Mouse (Mus musculus): ENCODE data around the gene Ltbp4. TPM values are rescaled to one million over a fixed set of nuclear protein-coding genes. Genes with fewer than 3 reads are reported as not detected.
A peak's percentile ranks its signal among the peaks of the same experiment; 100 is the strongest.

Gene Ltbp4
- polyA plus RNA-seq, 1 experiment from 2014 or later, result 10.2 TPM

DNA sequence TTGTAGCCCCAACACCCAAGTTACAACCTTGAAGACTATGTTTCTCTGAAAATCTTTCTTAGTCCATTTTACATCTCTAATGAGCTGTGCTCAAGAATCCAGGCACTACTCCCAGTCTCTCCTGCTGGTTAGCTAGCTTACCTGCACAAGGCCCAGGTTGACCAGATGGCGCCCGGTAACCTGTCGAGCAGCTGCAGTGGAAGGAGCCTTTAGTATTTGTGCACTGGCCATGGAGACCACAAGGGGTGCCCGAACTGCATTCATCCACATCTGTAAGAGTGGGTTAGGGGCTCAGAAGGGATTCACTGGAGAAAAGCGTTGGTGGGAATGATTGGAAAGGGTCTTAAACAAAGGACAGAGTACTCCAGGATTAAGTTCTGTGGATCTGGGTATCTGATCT, 14.5 kb downstream of the Ltbp4 start:
- Histone ChIP-seq H3K4me3 (no peak overlapping the region), H3K36me3 (no peaks in the 10 kb centered on the region), H3K4me1 (peaks cover 17% of the 10 kb centered on the region), H3K9me3 (no peaks in the 10 kb centered on the region), H3K27ac (replicated peaks) (no peak overlapping the region), H3K9ac (replicated peaks) (no peak overlapping the region), H3K27me3 (peaks cover 62% of the 10 kb centered on the region), H3K4me2 (replicated peaks) (no peak overlapping the region)
- ATAC-seq (ENCODE audit: low FRiP score, low read depth), result no peak
- 87% methylated on average over 5 of the region's 5 CpGs for WGBS

DNA sequence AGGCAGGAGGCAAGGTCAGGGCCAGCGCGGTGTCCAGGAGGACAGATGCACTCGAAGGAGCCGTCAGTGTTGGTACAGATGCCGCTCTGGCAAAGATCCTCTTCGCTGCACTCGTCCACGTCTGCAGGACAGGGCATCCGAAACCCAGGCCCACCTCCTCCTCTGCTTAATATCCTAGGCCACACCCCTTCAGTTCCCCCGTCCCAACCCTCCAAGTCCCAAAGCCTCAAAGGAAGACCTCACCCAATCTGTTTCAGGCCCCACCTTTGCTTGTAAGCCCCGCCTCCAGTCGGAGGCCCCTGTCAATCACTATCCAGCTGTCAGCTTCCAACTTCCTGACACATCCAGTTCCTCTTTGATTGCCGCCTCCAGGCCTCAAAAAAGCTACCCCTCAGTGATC, 15.2 kb downstream of the Ltbp4 start:
- no peak for ATAC-seq (ENCODE audit: low FRiP score, low read depth)
- Histone ChIP-seq H3K4me2 (replicated peaks) (no peak overlapping the region), H3K4me3 (no peak overlapping the region), H3K9me3 (no peaks in the 10 kb centered on the region), H3K4me1 (peaks cover 17% of the 10 kb centered on the region), H3K36me3 (no peaks in the 10 kb centered on the region), H3K27ac (replicated peaks) (no peak overlapping the region), H3K9ac (replicated peaks) (no peak overlapping the region), H3K27me3 (peaks cover 55% of the 10 kb centered on the region)
- WGBS, result 16% methylated on average over 13 of the region's 13 CpGs

DNA sequence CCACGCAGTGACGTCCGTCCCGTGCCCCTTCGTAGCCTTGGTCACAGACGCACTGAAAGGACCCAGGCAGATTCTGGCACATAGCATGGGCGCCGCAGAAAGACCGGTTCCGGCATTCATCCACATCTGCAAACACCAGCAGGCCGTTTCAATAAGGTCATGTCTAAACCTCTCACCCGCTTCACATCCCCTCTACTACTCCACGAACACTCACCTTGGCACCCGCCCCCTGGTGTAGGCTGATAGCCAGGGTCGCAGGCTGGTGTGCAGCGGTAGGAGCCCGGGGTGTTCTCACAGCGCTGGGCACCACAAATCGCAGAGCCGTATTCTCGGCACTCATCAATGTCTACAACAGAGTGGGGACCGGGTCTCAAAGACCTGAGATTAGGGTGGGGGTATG, 18.1 kb downstream of the Ltbp4 start:
- Histone ChIP-seq H3K36me3 (peaks cover 1% of the 10 kb centered on the region; the same call in 1 of the 2 replicates), H3K9ac (replicated peaks) (no peak overlapping the region), H3K4me1 (peaks cover 8% of the 10 kb centered on the region; the same call in 1 of the 2 replicates), H3K27ac (replicated peaks) (no peak overlapping the region), H3K9me3 (0 out of 2 replicates have a peak, but pooled peaks cover 2% of the 10 kb centered on the region), H3K4me2 (replicated peaks) (no peak overlapping the region), H3K27me3 (peaks cover 26% of the 10 kb centered on the region), H3K4me3 (no peak overlapping the region)
- no peak for ATAC-seq (ENCODE audit: low FRiP score, low read depth)
- 93% methylated on average over 22 of the region's 22 CpGs for WGBS

- Histone ChIP-seq H3K4me2 (replicated peaks) (no peak overlapping the region), H3K36me3 (peaks cover 6% of the 10 kb centered on the region; the same call in 1 of the 2 replicates), H3K27ac (replicated peaks) (no peak overlapping the region), H3K4me1 (peaks cover 8% of the 10 kb centered on the region; the same call in 1 of the 2 replicates), H3K9me3 (peaks cover 11% of the 10 kb centered on the region), H3K9ac (replicated peaks) (no peak overlapping the region), H3K4me3 (no peak overlapping the region), H3K27me3 (peaks cover 4% of the 10 kb centered on the region)
- WGBS, result 35% methylated on average over 7 of the region's 7 CpGs
- ATAC-seq (ENCODE audit: low FRiP score, low read depth), result peak; percentile 58; the same call in 1 of the 2 replicates
Measured at GRCm38 (mm10) chr7:27315958-27316357, 21.5 kb downstream of the Ltbp4 start.

GRCm38 (mm10) chr7:27314393-27314792, 23.1 kb downstream of the Ltbp4 start:
- Histone ChIP-seq H3K27ac (replicated peaks) (no peak overlapping the region), H3K27me3 (peaks cover 16% of the 10 kb centered on the region), H3K36me3 (peaks cover 6% of the 10 kb centered on the region; the same call in 1 of the 2 replicates), H3K9ac (replicated peaks) (no peak overlapping the region), H3K4me2 (replicated peaks) (no peak overlapping the region), H3K4me1 (peaks cover 12% of the 10 kb centered on the region), H3K4me3 (no peak overlapping the region), H3K9me3 (peaks cover 11% of the 10 kb centered on the region)
- no peak for ATAC-seq (ENCODE audit: low FRiP score, low read depth)
- WGBS, result 92% methylated on average over 3 of the region's 3 CpGs

DNA sequence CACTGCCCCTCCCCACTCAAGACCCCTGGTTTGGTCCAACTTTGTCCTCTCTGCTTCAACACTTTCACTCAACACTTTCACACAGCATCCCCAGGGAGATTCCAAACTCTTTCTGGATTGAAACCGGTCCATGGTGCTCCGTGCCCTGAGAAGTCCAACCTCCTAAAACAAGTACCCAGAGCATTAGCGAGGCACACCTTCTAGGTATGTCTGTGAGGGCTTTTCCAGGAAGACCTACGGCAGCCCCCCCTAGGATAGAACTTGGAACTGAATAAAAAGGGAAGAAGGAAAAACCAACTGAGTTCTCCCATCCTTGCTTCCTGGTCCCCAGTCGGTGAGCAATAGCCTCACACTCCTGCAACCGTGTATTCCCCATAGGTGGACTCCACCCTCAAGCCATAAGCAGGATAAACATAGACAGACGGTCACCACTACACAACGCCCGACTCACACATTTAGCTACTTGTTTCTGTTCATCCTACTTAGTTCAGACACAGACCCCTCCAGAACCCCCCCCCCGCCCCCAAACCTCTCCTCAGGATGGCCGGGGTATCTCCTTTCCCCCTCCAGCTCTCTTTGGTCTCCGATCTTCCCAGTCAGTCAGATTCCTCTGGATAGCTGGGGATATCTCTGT, 25.7 kb downstream of the Ltbp4 start:
- no peak overlapping the region for H3K4me3 ChIP-seq
- peaks cover 28% of the 10 kb centered on the region for H3K27me3 ChIP-seq
- no peak overlapping the region for H3K4me2 ChIP-seq (replicated peaks)
- ATAC-seq (ENCODE audit: low FRiP score, low read depth), result no peak
- H3K9ac ChIP-seq (replicated peaks), result no peak overlapping the region
- peaks cover 6% of the 10 kb centered on the region; the same call in 1 of the 2 replicates for H3K36me3 ChIP-seq
- H3K4me1 ChIP-seq, result peaks cover 18% of the 10 kb centered on the region
- 95% methylated on average over 12 of the region's 12 CpGs for WGBS
- no peak overlapping the region for H3K27ac ChIP-seq (replicated peaks)
- peaks cover 11% of the 10 kb centered on the region for H3K9me3 ChIP-seq

DNA sequence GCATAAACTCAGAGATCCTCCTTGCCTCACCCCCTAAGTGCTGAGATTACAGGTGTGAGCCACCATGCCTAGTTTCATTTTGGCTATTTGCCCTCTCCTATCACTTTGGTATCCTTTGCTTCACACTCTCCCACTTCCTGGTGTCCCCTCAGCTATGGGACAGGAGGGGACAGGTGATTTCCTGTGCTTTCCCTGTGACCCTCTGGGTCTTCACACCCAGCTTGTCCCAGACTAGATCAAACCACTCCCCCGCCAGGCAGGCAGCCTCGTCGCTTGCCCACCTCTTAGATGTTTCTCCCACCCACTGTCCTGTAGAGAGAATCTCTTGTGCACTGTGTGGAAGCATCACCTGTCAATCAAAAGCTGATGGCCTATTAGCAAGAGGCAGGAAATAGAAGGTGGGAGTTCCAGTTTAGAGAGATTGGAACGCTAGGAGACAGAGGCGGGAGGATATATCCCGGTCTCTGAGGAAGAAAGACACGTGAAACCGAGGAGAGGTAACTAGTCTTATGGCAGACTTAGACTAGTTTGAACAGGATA, 26.4 kb downstream of the Ltbp4 start:
- Histone ChIP-seq H3K9ac (replicated peaks) (no peak overlapping the region), H3K4me3 (no peak overlapping the region), H3K27me3 (peaks cover 28% of the 10 kb centered on the region), H3K36me3 (peaks cover 6% of the 10 kb centered on the region; the same call in 1 of the 2 replicates), H3K4me2 (replicated peaks) (no peak overlapping the region), H3K27ac (replicated peaks) (no peak overlapping the region), H3K9me3 (peaks cover 11% of the 10 kb centered on the region), H3K4me1 (peaks cover 14% of the 10 kb centered on the region)
- 50% methylated on average over 8 of the region's 8 CpGs for WGBS
- no peak for ATAC-seq (ENCODE audit: low FRiP score, low read depth)

DNA sequence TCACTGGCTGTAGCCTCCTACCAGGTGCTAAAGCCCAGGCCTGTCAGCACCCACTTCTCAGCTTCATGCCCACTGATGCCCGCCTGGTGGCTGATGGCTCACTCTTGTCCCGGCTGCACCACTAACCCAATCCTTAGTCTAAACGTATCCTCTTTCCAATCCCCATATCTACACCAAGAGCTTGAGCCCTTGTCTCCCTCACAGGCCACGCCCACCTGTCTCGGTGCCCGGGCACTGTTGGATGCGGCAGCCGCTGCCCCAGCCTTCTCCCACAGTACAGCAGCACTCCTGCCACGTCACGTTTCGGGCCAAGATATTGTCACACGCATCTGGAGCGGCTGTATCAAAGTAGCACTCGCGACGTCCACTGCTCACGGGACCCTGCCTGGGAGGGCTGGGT, 27.2 kb downstream of the Ltbp4 start:
- Histone ChIP-seq H3K4me3 (peak overlapping the region; percentile 31), H3K9ac (replicated peaks) (0 out of 2 replicates have a peak overlapping the region, but pooled peaks have one; percentile 4), H3K27me3 (peaks cover 28% of the 10 kb centered on the region), H3K9me3 (peaks cover 11% of the 10 kb centered on the region), H3K27ac (replicated peaks) (no peak overlapping the region), H3K4me2 (replicated peaks) (peak overlapping the region; percentile 52), H3K4me1 (peaks cover 10% of the 10 kb centered on the region), H3K36me3 (peaks cover 6% of the 10 kb centered on the region; the same call in 1 of the 2 replicates)
- WGBS, result 5% methylated on average over 17 of the region's 17 CpGs
- no peak; the same call in 1 of the 2 replicates for ATAC-seq (ENCODE audit: low FRiP score, low read depth)

GRCm38 (mm10) chr7:27309832-27310231, 27.7 kb downstream of the Ltbp4 start:
- Histone ChIP-seq H3K27me3 (peaks cover 28% of the 10 kb centered on the region), H3K36me3 (peaks cover 6% of the 10 kb centered on the region; the same call in 1 of the 2 replicates), H3K4me2 (replicated peaks) (no peak overlapping the region), H3K9me3 (peaks cover 11% of the 10 kb centered on the region), H3K9ac (replicated peaks) (no peak overlapping the region), H3K4me1 (peaks cover 10% of the 10 kb centered on the region), H3K27ac (replicated peaks) (no peak overlapping the region), H3K4me3 (no peak overlapping the region)
- no peak; the same call in 1 of the 2 replicates for ATAC-seq (ENCODE audit: low FRiP score, low read depth)
- WGBS, result 42% methylated on average over 3 of the region's 3 CpGs

GRCm38 (mm10) chr7:27308821-27309549, 28.5 kb downstream of the Ltbp4 start:
- Histone ChIP-seq H3K27ac (replicated peaks) (no peak overlapping the region), H3K9me3 (peaks cover 6% of the 10 kb centered on the region), H3K9ac (replicated peaks) (no peak overlapping the region), H3K27me3 (peaks cover 28% of the 10 kb centered on the region), H3K4me1 (peaks cover 10% of the 10 kb centered on the region), H3K36me3 (peaks cover under 1% of the 10 kb centered on the region; the same call in 1 of the 2 replicates), H3K4me3 (peak overlapping the region; percentile 25; the same call in 1 of the 2 replicates), H3K4me2 (replicated peaks) (peak overlapping the region; percentile 52)
- 13% methylated on average over 28 of the region's 28 CpGs for WGBS
- no peak for ATAC-seq (ENCODE audit: low FRiP score, low read depth)

DNA sequence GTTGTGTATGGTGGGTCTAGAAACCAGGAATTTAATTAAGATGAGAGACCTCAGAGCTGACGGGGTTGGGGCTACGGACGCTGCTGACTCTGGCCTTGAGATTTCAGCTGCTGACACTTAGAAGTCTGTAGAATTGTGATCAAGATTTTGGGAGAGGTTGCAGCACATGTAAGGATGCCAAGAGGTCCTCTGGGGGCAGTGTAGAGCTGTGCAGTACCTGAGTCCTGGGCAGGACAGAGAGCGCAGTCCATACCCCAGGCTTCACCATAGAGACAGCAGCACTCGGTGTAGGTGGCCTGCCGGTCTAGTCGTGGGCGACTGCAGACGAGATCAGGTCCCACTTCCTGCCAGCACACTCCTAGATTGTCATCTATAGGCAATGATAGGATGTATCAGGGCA, 29.9 kb downstream of the Ltbp4 start:
- peaks cover 10% of the 10 kb centered on the region for H3K4me1 ChIP-seq
- no peak overlapping the region for H3K4me3 ChIP-seq
- no peaks in the 10 kb centered on the region for H3K36me3 ChIP-seq
- no peak overlapping the region for H3K4me2 ChIP-seq (replicated peaks)
- WGBS, result 51% methylated on average over 9 of the region's 9 CpGs
- H3K9ac ChIP-seq (replicated peaks), result no peak overlapping the region
- no peak for ATAC-seq (ENCODE audit: low FRiP score, low read depth)
- H3K9me3 ChIP-seq, result no peaks in the 10 kb centered on the region
- no peak overlapping the region for H3K27ac ChIP-seq (replicated peaks)
- peaks cover 34% of the 10 kb centered on the region for H3K27me3 ChIP-seq

Data from midbrain, embryonic 12.5 days (tissue).